Mouse (Mus musculus): ENCODE data around the gene Olfr286.

Olfr286 gene

DNA sequence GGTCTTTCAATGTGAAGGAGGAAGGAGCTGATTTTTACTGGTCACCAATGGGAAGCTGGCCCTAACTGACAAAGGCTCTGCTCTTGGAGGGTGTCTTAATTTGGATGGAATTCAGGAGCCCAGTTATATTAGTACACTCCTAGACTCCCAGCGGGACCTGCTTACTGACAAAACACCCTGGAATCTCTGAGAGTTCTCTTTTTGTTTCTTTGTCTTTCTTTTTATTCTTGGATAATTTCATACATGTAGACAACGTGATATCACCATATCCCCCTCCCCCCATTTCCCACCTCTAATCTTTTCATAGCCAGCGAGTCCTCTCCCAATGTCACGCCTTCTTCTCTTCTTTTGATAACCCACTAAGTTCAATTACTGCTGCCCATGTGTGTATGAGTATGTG, at the start of gene Olfr286:
Gene Olfr286, minus strand, starts transcription at position 101 of the 400 bp plus-strand sequence.
- DNase-seq (ENCODE audit: low spot score), result no peak

GRCm38 (mm10) chr15:98257776-98258175, 23.5 kb upstream of the Olfr286 start:
- no peak for DNase-seq (ENCODE audit: low spot score)

DNA sequence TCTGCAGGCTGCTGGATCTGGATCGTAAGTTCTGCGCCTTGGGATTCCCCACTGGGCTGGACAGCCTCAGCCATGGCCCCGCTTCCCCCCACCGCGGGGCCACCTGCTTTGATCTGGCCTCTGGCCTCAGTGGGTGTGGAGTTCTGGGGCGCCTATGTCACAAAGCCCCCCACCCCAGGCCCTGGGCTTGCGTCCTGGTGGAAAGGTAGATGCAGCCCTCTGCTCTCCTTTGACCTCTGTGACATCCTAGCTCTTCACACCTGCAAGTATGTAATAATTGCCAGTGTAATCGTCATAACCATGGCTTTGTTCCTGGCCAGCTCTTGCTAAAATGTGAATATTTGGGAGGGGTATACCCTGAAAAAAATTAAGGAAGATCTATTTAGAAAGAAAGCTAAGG, 22.9 kb upstream of the Olfr286 start, which contains the start of gene H1fnt:
Gene H1fnt, minus strand, starts transcription at position 101 of the 400 bp plus-strand sequence.
- no peak for DNase-seq (ENCODE audit: low spot score)

- DNase-seq (ENCODE audit: low spot score), result no peak
These were observed 22.0 kb upstream of the Olfr286 start for GRCm38 (mm10) chr15:98256271-98256670.

DNA sequence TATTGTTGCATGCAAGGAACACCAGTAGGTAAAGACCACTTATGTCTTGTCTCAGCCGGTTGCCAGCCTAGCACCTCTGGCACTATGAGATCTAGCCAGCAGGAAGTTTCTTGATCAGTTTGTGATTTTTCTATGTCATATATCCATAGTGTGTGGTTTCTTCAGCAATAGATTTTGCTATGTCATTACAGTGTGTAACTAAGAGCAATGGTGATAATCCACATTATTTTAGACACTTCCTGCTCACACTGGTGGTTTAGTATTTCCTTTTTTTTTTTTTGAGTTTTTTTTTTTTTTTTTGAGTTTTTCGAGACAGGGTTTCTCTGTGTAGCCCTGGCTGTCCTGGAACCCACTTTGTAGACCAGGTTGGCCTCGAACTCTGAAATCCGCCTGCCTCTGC, 1.2 kb upstream of the Olfr286 start:
- DNase-seq (ENCODE audit: low spot score), result no peak

DNA sequence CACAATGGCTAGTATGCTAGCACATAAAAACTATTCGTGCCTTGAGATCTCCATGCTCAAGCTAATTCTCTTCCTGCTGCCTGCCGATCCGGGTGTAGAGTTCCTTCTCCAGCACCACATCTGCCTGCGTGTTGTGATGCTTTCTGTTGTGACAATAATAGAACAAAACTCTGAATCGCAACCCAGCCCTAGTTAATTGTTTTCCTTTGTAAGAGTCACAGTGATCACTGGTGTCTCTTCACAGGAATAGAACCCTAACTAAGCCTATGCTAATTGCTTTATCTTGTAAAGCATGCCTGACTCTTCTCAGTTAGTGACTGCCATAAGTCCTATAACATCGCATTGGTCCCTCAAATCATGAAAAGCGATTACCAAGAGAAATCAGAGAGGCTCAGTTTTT, 8.2 kb downstream of the Olfr286 start:
- DNase-seq (ENCODE audit: low spot score), result no peak

- DNase-seq (ENCODE audit: low spot score), result no peak
These were observed 8.6 kb downstream of the Olfr286 start for GRCm38 (mm10) chr15:98225610-98226009.

GRCm38 (mm10) chr15:98222377-98222776, 11.9 kb downstream of the Olfr286 start:
- DNase-seq (ENCODE audit: low spot score), result no peak

GRCm38 (mm10) chr15:98220877-98221276, 13.4 kb downstream of the Olfr286 start, which contains the start of the genes Gm44579 and Olfr287:
Gene Gm44579, minus strand, starts transcription at chr15:98220977.
Gene Olfr287, minus strand, starts transcription at chr15:98221056.
- DNase-seq (ENCODE audit: low spot score), result no peak

- no peak for DNase-seq (ENCODE audit: low spot score)
These were observed 20.1 kb downstream of the Olfr286 start for GRCm38 (mm10) chr15:98214130-98214529.

DNA sequence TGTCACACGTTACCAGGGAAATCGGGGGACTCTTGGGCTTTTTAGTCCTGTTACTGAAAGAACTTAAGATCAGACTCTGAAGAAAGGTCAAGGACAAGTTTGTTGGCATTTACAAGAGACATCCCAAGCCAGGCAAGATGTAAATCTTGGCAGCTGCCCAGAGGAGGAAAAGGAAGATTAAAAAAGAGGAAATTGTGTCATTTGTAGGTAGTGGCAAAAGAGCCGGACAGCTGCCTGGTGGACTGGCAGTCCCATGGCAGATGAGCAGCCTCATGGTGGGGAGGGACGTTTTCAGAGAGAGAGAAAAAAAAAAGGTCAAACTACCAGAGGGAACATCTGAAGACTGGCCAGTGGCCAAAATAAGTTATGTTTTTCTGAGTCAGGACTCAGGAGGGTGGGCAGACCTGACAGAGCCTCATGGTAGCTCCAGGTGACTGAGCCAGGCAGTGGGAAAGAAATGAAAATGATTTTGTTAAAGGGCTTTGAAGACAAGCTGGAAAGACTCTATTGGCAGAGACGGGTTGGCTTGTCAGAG, 20.8 kb downstream of the Olfr286 start:
- DNase-seq (ENCODE audit: low spot score), result no peak

- DNase-seq (ENCODE audit: low spot score), result no peak
These were observed 24.6 kb downstream of the Olfr286 start for GRCm38 (mm10) chr15:98209676-98210075.

DNA sequence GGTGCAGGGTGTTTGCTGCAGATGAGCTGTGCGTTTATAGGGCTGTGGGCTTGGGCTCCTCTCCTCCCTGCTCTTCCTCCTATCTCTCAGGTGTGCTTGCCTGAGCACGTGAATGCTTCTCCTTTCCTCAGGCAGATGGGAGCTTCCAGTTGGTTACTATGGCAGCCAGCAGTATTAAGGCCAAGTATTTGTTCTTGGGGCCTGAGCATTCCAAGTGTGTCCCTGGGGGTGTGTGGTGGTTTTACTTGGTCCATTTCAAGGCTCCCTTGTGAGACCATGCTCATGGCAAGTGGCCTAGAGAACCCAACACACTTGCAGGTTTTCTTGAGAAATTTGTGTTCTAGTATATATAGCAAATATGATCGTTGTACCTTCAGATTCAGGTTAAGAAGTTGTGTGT, 38.8 kb downstream of the Olfr286 start, which contains the start of gene Olfr288:
Gene Olfr288, minus strand, starts transcription at position 101 of the 400 bp plus-strand sequence.
- no peak for DNase-seq (ENCODE audit: low spot score)

- no peak for DNase-seq (ENCODE audit: low spot score)
These were observed 49.8 kb downstream of the Olfr286 start for GRCm38 (mm10) chr15:98184456-98184855.

GRCm38 (mm10) chr15:98181856-98182570, 52.2 kb downstream of the Olfr286 start:
- no peak for DNase-seq (ENCODE audit: low spot score)

DNA sequence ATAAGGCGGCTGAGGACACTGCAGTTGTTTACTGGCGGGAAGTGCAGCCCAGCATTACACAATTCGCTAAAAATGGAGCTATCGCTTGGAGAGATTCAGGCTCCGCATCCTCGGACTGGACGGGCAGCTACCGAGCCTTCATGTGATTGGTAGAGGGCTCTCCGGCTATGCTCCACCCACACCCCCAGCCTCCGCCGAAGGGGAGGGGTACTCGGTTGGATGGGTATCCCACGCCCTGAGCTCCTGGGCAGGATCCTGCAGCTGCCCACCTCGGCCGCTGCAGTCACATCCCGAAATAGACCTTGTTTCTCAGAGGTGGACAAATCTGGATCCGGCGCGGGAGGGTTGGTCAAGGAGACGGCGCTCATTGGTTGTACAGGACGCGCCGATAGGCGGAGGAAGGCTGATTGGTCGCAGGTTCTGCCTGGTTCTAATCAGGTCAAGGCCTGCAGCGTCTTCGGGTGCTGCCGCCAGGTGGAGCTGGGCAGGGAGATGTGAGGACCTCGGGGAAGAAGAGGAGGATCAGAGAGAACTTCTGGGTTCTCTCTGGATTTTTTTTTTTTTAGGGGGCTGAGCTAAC, 53.0 kb downstream of the Olfr286 start:
- peak; percentile 66 for DNase-seq (ENCODE audit: low spot score)

GRCm38 (mm10) chr15:98180567-98181131, 53.6 kb downstream of the Olfr286 start:
- no peak for DNase-seq (ENCODE audit: low spot score)

- DNase-seq (ENCODE audit: low spot score), result no peak
These were observed 56.9 kb downstream of the Olfr286 start for GRCm38 (mm10) chr15:98177320-98177719.

Measured in spleen, adult 12 weeks (tissue).